33 mouse cellular contexts compared by ENCODE assay signal in genomic region chr3:107295672-107296360, GRCm38 (mm10). TPM values are rescaled to one million over a fixed set of nuclear protein-coding genes. Genes with fewer than 3 reads are reported as not detected.
"Had no signal": no experiment of that assay in that cellular context is flagged by ENCODE, and none has a peak within 500 bp of the region (broad histone marks: within the 10 kb centered on the region; RNA-seq: fewer than 3 reads in every experiment).

No protein-coding gene starts in this region.

- ATAC-seq: hindbrain, embryonic 16.5 days; inflammation-experienced regulatory T-cells, adult 6 months had no signal

- H3K36me3 ChIP-seq: heart, embryonic 10.5 days; hindbrain, embryonic 12.5 days; liver, embryonic 13.5 days had no signal

- H3K4me3 ChIP-seq: heart, embryonic 10.5 days; heart, embryonic 12.5 days; hindbrain, embryonic 12.5 days; layer of hippocampus, adult 2 months; left cerebral cortex, adult 2 months; limb, embryonic 10.5 days; limb, embryonic 12.5 days; liver, embryonic 13.5 days had no signal

- H3K27me3 ChIP-seq: heart, embryonic 12.5 days; hindbrain, embryonic 12.5 days; limb, embryonic 12.5 days; liver, embryonic 13.5 days had no signal

- DNase-seq: gastrocnemius, postnatal 14 days; gastrocnemius, postnatal 36 days; heart, adult 18-20 months; heart, postnatal 10 days; kidney, adult 18-20 months; kidney, adult 8-10 months; kidney, postnatal 10 days; kidney, postnatal 25 days; kidney, postnatal 4 days; liver; liver, embryonic 13.5 days had no signal

- H3K9ac ChIP-seq: heart, embryonic 12.5 days; hindbrain, embryonic 12.5 days; hindbrain, embryonic 14.5 days; limb, embryonic 12.5 days; liver, embryonic 13.5 days had no signal

- H3K9me3 ChIP-seq: heart, embryonic 10.5 days; heart, embryonic 12.5 days; hindbrain, embryonic 12.5 days; limb, embryonic 10.5 days; limb, embryonic 12.5 days; liver, embryonic 13.5 days had no signal

- H3K4me1 ChIP-seq: hindbrain, embryonic 12.5 days had no signal

- H3K27ac ChIP-seq: heart, embryonic 10.5 days; hindbrain, embryonic 12.5 days; hindbrain, embryonic 14.5 days; layer of hippocampus, adult 2 months; left cerebral cortex, adult 2 months; limb, embryonic 10.5 days; limb, embryonic 12.5 days; liver, embryonic 13.5 days had no signal

- H3K4me2 ChIP-seq: heart, embryonic 12.5 days; hindbrain, embryonic 12.5 days; hindbrain, embryonic 14.5 days; limb, embryonic 12.5 days; liver, embryonic 11.5 days; liver, embryonic 13.5 days had no signal

RNA-seq across cellular contexts. Expression of gene Slc16a4, which starts 4.8 kb away (rescaled TPM):
- total RNA-seq: hematopoietic stem cell, adult 5-6 weeks had no signal

RNA-seq across cellular contexts. Expression of gene Prok1, which starts 56.3 kb away (rescaled TPM):
- total RNA-seq: gastrocnemius, adult 18-20 months; gastrocnemius, adult 8-10 months; gastrocnemius, postnatal 14 days; gastrocnemius, postnatal 36 days; heart, adult 8-10 months; heart, postnatal 10 days; heart, postnatal 25 days; hematopoietic stem cell, adult 5-6 weeks; layer of hippocampus, adult 2 months; layer of hippocampus, postnatal 10 days; left cerebral cortex, adult 2 months; left cerebral cortex, postnatal 14 days; left cerebral cortex, postnatal 36 days had no signal
- polyA plus RNA-seq: heart, embryonic 10.5 days; heart, embryonic 12.5 days; heart, embryonic 14.5 days; heart, embryonic 16.5 days; hindbrain, embryonic 12.5 days; kidney, embryonic 14.5 days; limb, embryonic 10.5 days; liver, embryonic 11.5 days; liver, embryonic 13.5 days had no signal
